Comparison of ENCODE assay signal across 10 mouse cellular contexts in the genomic region with DNA sequence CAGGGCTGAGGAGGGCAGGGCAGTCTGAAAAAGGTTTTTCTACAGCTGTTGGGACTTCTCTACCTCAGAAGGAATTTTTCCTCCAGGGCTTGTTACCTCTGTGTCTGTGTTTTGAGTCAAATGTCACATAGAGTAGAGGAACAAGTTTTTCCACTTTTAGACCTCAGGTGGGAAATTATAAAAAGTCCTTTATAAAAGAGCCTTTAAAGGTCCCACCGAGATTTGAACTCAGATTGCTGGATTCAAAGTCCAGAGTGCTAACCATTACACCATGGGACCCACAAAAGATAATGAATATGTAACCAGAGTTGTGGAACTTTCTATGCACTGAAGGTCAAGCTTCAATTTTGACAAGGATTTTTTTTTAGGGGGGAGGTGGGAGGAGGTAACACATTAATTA. TPM values are rescaled to one million over a fixed set of nuclear protein-coding genes. Genes with fewer than 3 reads are reported as not detected.
DNase-seq lines count a peak whose midpoint lies in the region; ATAC-seq and TF ChIP-seq lines count a peak whose summit lies in the region.
"Had no signal": no experiment of that assay in that cellular context is flagged by ENCODE, and none has a peak within 500 bp of the region (broad histone marks: within the 10 kb centered on the region; RNA-seq: fewer than 3 reads in every experiment).

No protein-coding gene starts in this region.

- TF ChIP-seq POLR2A in kidney, adult 2 months (IDR thresholded peaks at IDR 0.05; ENCODE audit: low read depth, low read length): no peak
- no peak for TF ChIP-seq POLR2A in MEL (IDR thresholded peaks at IDR 0.05; ENCODE audit: control insufficient read depth in 1 of 2, insufficient read depth in 1 of 2, low read depth in 1 of 2, low read length in 2 of 2, poor library complexity in 1 of 2)

- H3K4me3 ChIP-seq in kidney, adult 2 months (ENCODE audit: insufficient read depth, low read depth, low read length): no peak overlapping the region
- H3K4me3 ChIP-seq in MEL (ENCODE audit: control insufficient read depth in 1 of 2, insufficient read depth in 1 of 2, low read depth in 2 of 2, low read length in 2 of 2): peak overlapping the region in 1 of 2 experiments; percentile 41; a peak in 2 of 4 replicates
- no peak overlapping the region for H3K4me3 ChIP-seq in forebrain, embryonic 14.5 days (ENCODE audit: low read depth, low read length)
- H3K4me3 ChIP-seq: layer of hippocampus, adult 2 months had no signal

- 0 out of 2 replicates have a peak, but pooled peaks cover 3% of the 10 kb centered on the region for H3K4me1 ChIP-seq in kidney, adult 2 months (ENCODE audit: control insufficient read depth, insufficient read depth, low read length)
- H3K4me1 ChIP-seq in MEL (ENCODE audit: control insufficient read depth in 1 of 2, insufficient read depth in 2 of 2, low read length in 2 of 2): peaks cover 0 to 7% of the 10 kb centered on the region in 2 experiments; a peak in 2 of 4 replicates
- no peaks in the 10 kb centered on the region for H3K4me1 ChIP-seq in forebrain, embryonic 14.5 days (ENCODE audit: control insufficient read depth, insufficient read depth, low read length)

- no peaks in the 10 kb centered on the region for H3K9me3 ChIP-seq in MEL (replicated peaks; ENCODE audit: insufficient read depth, low read length)
- no peaks in the 10 kb centered on the region for H3K9me3 ChIP-seq in forebrain, embryonic 14.5 days (replicated peaks; ENCODE audit: control insufficient read depth, low read length)

- H3K36me3 ChIP-seq in kidney, adult 2 months (ENCODE audit: control insufficient read depth, insufficient read depth, low read length): no peaks in the 10 kb centered on the region
- H3K36me3 ChIP-seq in MEL (ENCODE audit: control insufficient read depth in 1 of 2, insufficient read depth in 2 of 2, low read length in 2 of 2): peaks cover 0 to 14% of the 10 kb centered on the region in 2 experiments; a peak in 2 of 4 replicates
- H3K36me3 ChIP-seq in forebrain, embryonic 14.5 days (ENCODE audit: control insufficient read depth, insufficient read depth, low read length): no peaks in the 10 kb centered on the region

- WGBS in kidney, adult 2 months: 13% methylated on average over 1 of the region's 1 CpGs
- 2% methylated on average over 1 of the region's 1 CpGs for WGBS in forebrain, embryonic 14.5 days

- H3K4me2 ChIP-seq in forebrain, embryonic 14.5 days (ENCODE audit: low read length): peak overlapping the region; percentile 16; the same call in 1 of the 2 replicates

- ATAC-seq in forebrain, embryonic 14.5 days: no peak

- H3K27me3 ChIP-seq in kidney, adult 2 months (replicated peaks; ENCODE audit: control insufficient read depth, insufficient read depth, low read length): no peaks in the 10 kb centered on the region
- no peaks in the 10 kb centered on the region for H3K27me3 ChIP-seq in MEL (ENCODE audit: control insufficient read depth in 1 of 2, insufficient read depth in 2 of 2, low read length in 2 of 2)
- no peaks in the 10 kb centered on the region for H3K27me3 ChIP-seq in forebrain, embryonic 14.5 days (replicated peaks; ENCODE audit: control insufficient read depth, insufficient read depth, low read length)

- H3K27ac ChIP-seq in kidney, adult 2 months (ENCODE audit: insufficient read depth, low read depth, low read length): peak overlapping the region; percentile 17; the same call in 1 of the 2 replicates
- H3K27ac ChIP-seq in MEL (ENCODE audit: control insufficient read depth, low read depth, low read length): no peak overlapping the region
- H3K27ac ChIP-seq in forebrain, embryonic 14.5 days (ENCODE audit: low read depth, low read length): no peak overlapping the region
- H3K27ac ChIP-seq: layer of hippocampus, adult 2 months had no signal

- no peak overlapping the region; the same call in 1 of the 2 replicates for H3K9ac ChIP-seq in MEL (ENCODE audit: control insufficient read depth, low read depth, low read length, poor library complexity, severe bottlenecking)
- H3K9ac ChIP-seq in forebrain, embryonic 14.5 days (ENCODE audit: low read length): no peak overlapping the region

- no peak for TF ChIP-seq RAD21 in MEL (IDR thresholded peaks at IDR 0.05; ENCODE audit: low read depth, low read length)

- no peak for TF ChIP-seq EP300 in MEL (IDR thresholded peaks at IDR 0.05; ENCODE audit: low read depth in 1 of 2, low read length in 2 of 2)

- H3K79me2 ChIP-seq in MEL (ENCODE audit: control insufficient read depth, insufficient read depth, low read length, poor library complexity): no peaks in the 10 kb centered on the region

- TF ChIP-seq CTCF in kidney, adult 2 months (conservative IDR thresholded peaks at IDR 0.05; ENCODE audit: insufficient read depth, insufficient read length, low read depth, low read length): no peak
- TF ChIP-seq CTCF in MEL (IDR thresholded peaks at IDR 0.05 in 2 of 3, conservative IDR thresholded peaks at IDR 0.05 in 1 of 3; ENCODE audit: control insufficient read depth in 1 of 3, insufficient read depth in 1 of 3, low read depth in 2 of 3, low read length in 3 of 3, poor library complexity in 1 of 3, severe bottlenecking in 1 of 3): no peak

- peak; percentile 17 for DNase-seq in kidney, adult 2 months
- no peak for DNase-seq in kidney, postnatal 14 days
- DNase-seq in MEL (ENCODE audit: low read depth, low spot score): peak; percentile 67
- DNase-seq in forebrain, embryonic 14.5 days (ENCODE audit: low spot score): no peak
- peak; percentile 48 for DNase-seq in mesoderm, embryonic 11.5 days (ENCODE audit: low read depth, low spot score)
- DNase-seq in left cerebral cortex, adult 8-10 months (ENCODE audit: low spot score in 2 of 2): no peak
- no peak for DNase-seq in right cerebral cortex, postnatal 25 days
- no peak for DNase-seq in gastrocnemius, postnatal 25 days

TF ChIP-seq in MEL, 35 proteins besides CTCF, POLR2A, EP300 and RAD21:
- TF ChIP-seq ZNF384 (IDR thresholded peaks at IDR 0.05; ENCODE audit: low read depth, low read length) (no peak), POLR2AphosphoS5 (IDR thresholded peaks at IDR 0.05; ENCODE audit: borderline replicate concordance, low read depth, low read length) (no peak), TBP (IDR thresholded peaks at IDR 0.05; ENCODE audit: low read depth, low read length) (peak; percentile 99), USF1 (IDR thresholded peaks at IDR 0.05; ENCODE audit: low read depth, low read length) (no peak), GATA1 (IDR thresholded peaks at IDR 0.05; ENCODE audit: low read depth, low read length) (peak; percentile 40; the same call in 1 of the 2 replicates), POLR2AphosphoS2 (IDR thresholded peaks at IDR 0.05; ENCODE audit: low read length) (no peak), KAT2A (conservative IDR thresholded peaks at IDR 0.05; ENCODE audit: low read depth, low read length) (no peak), ELF1 (IDR thresholded peaks at IDR 0.05; ENCODE audit: low read depth, low read length) (no peak), ZC3H11A (IDR thresholded peaks at IDR 0.05; ENCODE audit: low read depth, low read length) (no peak), MAFK (IDR thresholded peaks at IDR 0.05; ENCODE audit: borderline replicate concordance, low read depth, low read length) (peak; percentile 33; the same call in 1 of the 2 replicates), SMC3 (IDR thresholded peaks at IDR 0.05; ENCODE audit: low read depth, low read length) (no peak)

RNA-seq across cellular contexts. Expression of a gene that starts 24.3 kb away (rescaled TPM):
- not detected in 2 replicates for polyA plus RNA-seq in kidney, adult 2 months (2012; rRNA removed)
- total RNA-seq in MEL (2012; rRNA removed): not detected in 2 replicates
- not detected for polyA plus RNA-seq in MEL (2012; ENCODE audit: insufficient read depth in 1 of 2, insufficient read length in 2 of 2, low read depth in 1 of 2, low replicate concordance in 2 of 2, missing spikeins in 1 of 2)
- polyA plus RNA-seq in forebrain, embryonic 14.5 days (2014; fragmentation: Nextera tagmentation; extraction: Ambion mirVana): not detected in 2 replicates
- total RNA-seq in left cerebral cortex, adult 8-10 months (2022): not detected
- not detected for total RNA-seq in gastrocnemius, postnatal 25 days (2021)
- total RNA-seq: layer of hippocampus, adult 2 months had no signal
- polyA plus RNA-seq: neural tube, embryonic 11.5 days had no signal

RNA-seq across cellular contexts. Expression of a gene that starts 43.7 kb away (rescaled TPM):
- polyA plus RNA-seq in kidney, adult 2 months (2012; rRNA removed): 24.6 and 28.9 TPM in 2 replicates
- not detected in 2 replicates for total RNA-seq in MEL (2012; rRNA removed)
- not detected for polyA plus RNA-seq in MEL (2012; ENCODE audit: insufficient read depth in 1 of 2, insufficient read length in 2 of 2, low read depth in 1 of 2, low replicate concordance in 2 of 2, missing spikeins in 1 of 2)
- not detected in 2 replicates for polyA plus RNA-seq in forebrain, embryonic 14.5 days (2014; fragmentation: Nextera tagmentation; extraction: Ambion mirVana)
- total RNA-seq in left cerebral cortex, adult 8-10 months (2022): 1 to 10 TPM in 1 of 4 experiments, under 1 TPM in 3; 0.28 to 1.4 (median 0.59) TPM
- total RNA-seq in gastrocnemius, postnatal 25 days (2021): not detected
- total RNA-seq: layer of hippocampus, adult 2 months had no signal
- polyA plus RNA-seq: neural tube, embryonic 11.5 days had no signal

Comparison
In these comparisons a context has a peak if more than half of its experiments do, and no peak if none do; other contexts are left out.
1. DNase-seq: peak in kidney, adult 2 months (single experiment), MEL (single experiment) and mesoderm, embryonic 11.5 days (single experiment); none in kidney, postnatal 14 days (single experiment), forebrain, embryonic 14.5 days (single experiment), left cerebral cortex, adult 8-10 months (0 of 2), right cerebral cortex, postnatal 25 days (single experiment) and gastrocnemius, postnatal 25 days (single experiment).